Mouse (Mus musculus): Measurements from ENCODE around the gene Ankrd23.
A peak's percentile ranks its signal among the peaks of the same experiment; 100 is the strongest.

The Ankrd23 gene

DNA sequence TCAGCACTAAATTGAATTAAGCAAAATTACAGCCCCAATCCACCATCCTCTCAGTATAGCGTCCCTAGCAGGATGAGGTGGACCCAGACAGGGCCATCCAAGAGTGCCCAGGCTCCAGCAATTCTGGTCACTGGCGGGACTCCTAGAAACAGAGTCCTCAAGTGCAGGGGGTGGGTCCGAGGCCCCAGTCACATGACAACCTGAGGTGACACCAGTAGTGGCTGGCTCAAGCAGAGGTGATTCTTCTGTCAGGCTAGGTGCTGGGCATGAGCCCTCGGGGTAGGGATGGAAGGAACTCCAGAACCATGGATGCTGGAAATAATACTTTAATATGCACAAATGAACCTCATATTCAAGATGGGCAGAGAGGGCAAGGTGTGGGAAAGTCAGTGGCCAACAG is 25.7 kb upstream of the Ankrd23 start:
- DNase-seq = no peak

DNA sequence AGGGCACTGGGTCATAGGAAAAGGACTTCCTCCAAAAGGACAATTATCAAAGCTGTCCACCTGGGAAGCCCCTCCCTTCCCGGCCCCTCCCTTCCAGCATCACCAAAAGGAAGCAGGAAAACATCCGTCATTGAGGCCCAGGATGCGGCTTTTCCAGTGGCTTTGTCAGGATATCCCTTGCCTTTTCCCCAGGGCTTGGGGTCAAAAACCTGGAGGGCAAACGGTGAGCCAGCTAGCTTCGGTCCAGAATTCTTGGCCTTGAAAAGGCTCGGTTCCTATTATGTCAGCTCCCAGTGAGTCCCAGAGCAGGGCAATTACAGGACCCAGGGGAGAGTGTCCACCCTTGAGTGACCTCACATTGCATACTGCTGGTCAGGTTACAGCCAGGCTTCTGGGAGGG is 24.2 kb upstream of the Ankrd23 start:
- DNase-seq = peak; percentile 73 to 83

DNA sequence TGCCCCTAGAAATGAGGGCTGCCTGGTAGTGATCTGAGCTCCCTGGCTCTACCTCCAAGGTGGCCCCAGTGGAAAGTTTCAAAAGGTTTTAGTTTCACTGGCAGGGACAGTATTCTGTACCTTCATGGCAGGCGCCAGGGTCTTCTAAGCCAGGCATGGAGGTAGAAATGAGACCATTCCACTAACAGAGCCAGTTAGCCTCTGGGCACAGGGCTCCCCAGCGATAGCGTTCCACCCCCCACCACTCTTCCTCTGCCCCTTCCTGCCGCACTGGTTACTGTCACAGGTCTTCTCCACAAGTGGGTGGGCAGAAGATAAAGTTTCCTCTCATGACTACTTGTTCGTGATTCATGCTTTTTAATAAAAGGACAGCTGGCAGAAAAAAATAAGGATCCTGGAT is 23.2 kb upstream of the Ankrd23 start:
- DNase-seq = no peak

DNA sequence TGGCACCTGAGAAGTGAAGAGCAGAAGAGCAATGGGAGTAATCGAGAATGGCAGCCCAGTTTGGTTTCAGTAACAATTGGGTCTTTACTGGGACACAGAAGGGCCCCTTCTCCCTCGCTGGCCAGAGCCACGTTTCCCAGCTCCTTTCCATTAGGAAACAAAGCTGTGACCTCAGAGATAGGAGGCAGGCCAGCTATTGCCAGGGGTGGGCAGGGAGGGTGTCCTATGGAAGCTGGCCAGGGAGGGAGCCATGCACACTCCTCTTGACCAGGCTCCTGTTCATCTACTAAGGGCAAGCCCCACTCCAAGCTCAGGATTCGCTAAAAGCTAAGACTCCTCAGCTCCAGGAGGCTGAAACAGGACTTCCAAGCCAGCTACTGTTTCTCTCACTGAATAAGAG is 22.6 kb upstream of the Ankrd23 start:
- no peak for DNase-seq

DNA sequence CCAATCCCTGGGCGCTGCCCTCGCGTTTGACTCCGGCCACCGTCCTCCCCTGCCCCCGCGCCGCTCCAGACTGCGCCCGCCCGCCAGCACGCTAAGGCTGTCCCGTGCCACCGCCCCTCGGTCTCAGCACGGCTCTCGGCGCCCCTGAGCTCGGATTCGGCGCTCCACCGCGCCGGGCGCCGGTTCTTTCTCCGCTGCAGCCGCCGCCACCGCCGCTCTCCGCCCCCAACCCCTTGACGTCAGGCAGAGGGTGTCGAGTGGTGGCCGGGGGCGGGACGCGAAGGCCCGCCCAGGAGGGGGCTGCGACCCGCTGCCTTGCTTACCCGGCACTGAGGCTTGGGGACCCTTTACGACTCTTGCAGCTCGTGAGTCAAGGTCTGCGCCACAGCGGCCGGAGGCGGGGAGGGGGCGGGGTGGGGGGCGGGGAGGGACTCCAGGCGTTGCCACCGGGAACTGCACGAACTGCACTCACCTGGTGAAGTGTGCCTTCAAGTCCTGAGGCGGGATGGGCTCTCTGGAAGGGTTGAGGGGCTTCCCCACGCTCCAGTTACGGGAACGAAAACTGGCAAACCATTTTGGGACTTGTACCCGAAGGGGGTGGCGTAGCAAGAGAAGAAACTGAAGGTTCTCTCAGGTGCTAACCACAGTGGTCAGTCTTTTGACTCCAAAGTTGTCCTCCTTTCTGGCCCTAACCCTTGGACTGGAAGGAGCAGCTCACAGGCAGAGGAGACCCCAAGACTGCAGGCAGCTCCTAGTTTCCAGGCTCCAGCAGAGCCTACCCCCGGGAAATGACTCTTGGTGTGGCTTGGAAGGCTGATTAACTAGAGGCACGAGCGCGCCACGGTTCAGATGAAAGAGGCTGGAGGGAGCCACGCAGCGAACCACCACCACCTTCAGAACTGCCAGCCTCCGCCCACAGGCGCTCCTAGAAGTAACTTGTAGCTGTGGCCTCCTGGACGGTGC is 21.6 kb upstream of the Ankrd23 start, which contains the start of gene Sema4c:
Gene Sema4c (minus strand): TSS at position 319 of the 963 bp plus-strand sequence.
- DNase-seq = peak; percentile 78 to 86

DNA sequence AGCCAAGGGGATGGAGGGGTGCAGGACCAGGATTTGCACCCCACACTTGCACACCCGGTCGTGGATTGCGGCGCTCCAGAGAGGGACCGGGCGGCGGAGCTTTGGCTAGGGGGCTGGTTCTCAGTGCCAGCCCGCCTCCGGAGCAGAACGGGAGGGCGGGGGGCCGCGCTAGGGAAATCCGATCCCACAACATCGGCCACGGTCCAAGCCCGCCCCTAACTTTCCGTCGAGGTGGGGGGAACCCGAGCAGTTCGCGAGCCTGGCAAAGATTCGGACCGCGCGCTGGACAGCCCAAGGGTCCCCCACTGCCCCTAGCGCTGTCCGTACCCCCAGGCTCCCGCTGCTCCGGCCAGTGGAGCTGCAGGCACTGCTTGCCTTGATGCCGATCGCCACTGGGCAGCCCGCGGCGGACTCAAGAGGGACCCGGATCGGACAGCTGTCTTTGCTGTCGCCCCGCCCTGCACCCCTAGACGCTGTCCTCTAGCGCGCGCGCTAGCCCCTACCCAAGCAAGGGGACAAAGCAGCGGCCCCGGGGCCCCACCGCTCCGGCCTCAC is 20.9 kb upstream of the Ankrd23 start:
- DNase-seq = peak; percentile 83 to 89

DNA sequence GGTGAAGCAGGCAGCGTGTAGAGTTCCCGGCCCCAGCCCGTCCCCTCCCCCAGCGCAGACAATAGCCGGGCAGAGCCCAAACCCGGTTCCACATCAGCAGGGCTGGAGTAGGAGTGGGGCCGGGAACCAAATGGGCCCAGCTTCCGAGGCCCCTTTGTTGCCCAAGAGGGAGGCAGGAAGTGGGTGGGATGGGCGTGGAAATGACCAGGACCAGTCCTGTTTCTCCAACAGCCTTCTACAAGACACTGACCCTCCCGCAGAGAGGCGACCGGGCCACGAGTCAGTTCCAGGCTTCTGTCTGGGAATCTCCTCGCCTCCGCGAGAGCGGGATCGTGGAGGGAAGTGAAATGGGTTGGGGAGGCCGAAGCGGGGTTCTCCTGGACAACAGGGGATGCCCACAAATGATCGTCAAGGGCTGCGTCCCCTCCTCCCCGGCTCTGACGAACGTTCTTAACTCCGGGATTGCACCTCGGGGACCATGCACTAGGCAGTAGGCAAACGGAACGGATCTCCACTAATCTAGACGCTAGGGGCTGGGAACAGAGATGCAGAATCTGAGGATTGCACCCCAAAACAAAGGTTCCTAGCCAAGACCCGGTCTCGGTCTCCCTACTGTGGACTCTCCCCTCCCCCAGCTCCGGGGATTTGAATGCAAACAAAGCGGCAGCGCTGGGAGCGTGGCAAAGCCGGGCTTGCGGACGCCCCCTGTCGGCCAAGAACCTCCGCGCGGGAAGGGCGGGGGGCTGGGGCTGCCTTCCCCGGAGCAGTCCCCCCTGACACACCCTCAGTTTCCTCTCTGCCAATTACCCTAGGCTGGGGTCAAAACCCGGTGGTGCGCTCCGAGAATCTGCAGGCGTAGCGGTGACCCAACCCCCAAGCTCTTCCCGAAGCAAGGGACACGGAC is 20.1 kb upstream of the Ankrd23 start:
- DNase-seq = peak; percentile 88 to 95

DNA sequence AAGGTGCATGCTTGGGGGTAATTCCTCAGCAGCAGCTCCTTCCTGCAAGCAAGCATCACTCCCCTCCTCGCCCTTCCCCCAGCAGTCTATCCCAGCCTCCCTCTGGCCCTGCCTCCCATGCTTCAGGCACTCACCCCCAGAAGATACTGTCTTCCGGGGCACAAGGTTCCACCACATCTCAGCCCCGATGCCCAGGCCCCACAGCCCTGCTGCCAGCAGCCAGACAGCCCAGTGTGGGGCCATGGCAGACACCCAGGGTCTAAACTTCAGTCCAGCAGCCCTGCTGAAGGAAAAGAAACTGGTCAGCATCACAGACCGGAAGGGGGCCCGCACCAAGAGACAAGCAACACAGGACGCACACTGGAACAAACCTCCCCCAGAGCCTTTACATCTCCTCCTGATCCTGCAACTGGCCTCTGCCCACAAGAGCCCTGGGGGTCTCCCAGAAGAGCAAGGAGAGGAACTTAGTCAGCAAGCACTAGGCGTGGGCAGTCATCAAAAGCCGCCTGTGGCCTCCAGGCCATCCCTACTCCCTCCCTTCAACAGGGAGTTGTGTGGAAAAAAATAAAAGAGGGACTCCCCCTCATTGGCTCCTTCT is 19.2 kb upstream of the Ankrd23 start:
- DNase-seq = peak in 1 of 2 experiments; percentile 45

DNA sequence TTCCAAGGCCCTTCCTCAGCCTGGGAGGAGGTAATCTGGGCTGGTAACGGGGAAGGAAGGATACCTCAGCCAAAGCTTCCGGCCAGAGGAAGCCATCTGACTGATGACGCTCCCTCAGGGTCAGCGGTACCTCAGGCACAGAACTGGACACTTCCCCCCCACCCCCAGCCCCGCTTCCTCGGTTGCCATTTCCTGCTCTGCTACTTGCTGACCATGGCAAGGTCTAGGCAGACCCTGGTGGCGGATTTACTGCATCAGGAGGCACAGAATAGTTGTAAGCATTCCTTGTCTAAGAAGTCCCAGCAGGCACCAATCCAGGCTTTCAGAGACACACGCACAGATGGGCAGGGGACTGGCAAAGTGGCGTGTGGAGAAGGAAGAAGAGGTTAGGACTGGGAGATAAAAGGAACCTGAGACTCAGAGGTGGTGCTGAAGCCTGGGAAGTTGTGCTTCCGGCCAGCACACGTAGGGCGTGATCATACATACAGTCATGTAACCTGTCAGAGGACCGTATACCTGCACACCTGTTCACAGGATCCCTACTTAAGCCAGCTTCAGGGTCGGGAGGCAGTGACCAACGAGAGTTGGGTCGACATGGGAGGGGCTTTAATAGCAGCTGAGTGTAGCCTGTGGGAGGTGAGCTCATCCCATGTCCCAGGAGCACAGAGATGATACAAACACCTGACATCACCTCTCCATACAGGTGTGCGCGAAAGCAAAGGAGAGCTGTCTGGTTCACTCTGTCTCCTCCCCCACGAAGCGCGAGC is 18.1 kb upstream of the Ankrd23 start:
- peak; percentile 62 to 74 for DNase-seq

DNA sequence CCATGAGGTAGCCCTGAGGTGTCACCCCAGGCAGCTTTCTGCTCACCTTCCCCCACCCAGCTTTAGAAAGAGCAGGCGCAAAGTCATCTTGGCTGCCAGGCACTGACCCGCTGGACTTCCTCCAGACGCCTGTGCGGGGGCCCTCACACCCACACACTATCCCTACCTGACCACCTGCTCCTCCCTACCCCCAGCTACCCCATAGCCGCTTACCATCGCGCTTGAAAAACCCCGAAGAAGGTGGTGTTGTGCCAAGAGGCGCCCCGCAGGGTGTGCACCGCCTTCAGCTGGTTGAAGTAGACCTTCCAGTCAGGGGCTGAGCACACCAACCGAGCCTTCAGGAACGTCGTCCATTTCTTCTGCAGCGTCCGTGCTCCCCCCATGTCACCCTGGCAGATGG is 15.8 kb upstream of the Ankrd23 start:
- DNase-seq = no peak

DNA sequence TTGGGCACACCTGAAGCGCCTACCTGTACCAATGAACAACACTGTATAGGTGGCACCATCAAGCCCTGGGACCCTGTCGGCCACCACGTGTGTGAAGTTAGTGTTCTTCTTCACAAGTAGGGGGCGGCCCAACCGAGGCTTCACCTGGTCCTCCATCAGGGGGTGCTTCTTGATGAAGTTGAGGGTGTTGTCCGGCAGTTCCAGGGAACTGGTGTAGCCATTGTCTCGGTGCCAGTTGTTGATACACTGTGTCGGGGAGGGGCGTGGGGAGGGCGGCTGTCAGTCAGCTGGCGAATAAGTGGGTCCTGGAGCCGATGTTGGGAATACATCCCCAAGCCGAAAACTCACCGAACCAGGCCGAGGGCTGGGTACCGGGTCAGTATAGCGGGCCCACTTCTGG is 15.2 kb upstream of the Ankrd23 start:
- DNase-seq = no peak

DNA sequence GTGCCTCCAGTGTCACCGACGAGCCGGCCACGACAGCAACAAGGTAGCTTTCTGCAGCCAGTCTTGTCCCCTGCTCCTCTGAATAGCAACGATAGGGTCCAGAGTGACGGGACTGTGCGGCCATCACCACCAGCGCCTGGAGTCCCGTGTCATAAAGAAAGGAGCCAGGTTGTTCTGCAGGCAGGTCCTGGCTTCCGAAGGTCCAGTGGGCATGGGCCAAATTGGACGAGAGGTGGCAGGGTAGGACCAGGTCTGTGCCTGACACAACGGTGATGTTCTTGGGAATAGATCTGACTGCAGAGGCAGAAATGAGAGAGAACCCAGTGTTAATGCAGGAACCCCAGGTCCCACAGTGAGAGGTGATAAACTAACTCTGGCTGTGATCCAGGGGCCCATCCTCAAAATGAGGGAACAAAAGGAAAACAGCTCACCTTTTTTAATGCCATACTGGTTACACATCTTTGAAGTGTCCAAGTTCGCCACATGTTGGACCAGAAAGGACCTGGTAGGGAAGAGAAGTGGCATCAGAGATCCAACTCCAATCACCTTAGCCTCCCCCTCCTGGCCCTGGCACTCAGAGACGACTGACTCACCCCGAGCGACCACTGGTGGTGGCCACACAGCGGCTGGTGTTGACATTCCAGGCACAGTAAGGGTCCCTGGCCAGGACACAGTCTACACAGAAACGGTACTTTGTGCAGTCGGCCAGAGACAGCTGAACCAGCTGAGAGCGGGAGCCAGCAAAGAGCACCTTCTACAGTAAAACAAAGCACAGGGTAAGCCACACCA is 13.6 kb upstream of the Ankrd23 start:
- DNase-seq = no peak

DNA sequence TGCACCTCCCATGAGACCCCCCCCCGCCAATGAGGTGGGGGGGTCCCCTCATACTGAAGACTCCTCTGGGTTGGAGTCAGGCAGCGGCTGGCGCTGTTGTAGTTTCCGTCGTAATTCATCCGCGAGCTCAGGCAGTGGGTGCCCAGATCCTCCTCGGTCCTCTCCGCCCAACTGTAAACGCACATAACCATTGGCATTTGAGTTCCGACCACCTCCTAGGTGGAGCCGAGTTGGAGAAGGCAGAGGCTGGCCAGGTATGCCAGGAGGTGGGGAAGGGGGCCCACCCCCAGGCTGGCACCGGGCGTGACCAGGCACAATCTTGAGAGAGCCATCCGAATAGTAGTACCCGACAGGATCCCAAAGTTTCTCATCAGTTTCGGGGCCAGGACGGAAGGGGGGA is 12.8 kb upstream of the Ankrd23 start:
- no peak for DNase-seq

DNA sequence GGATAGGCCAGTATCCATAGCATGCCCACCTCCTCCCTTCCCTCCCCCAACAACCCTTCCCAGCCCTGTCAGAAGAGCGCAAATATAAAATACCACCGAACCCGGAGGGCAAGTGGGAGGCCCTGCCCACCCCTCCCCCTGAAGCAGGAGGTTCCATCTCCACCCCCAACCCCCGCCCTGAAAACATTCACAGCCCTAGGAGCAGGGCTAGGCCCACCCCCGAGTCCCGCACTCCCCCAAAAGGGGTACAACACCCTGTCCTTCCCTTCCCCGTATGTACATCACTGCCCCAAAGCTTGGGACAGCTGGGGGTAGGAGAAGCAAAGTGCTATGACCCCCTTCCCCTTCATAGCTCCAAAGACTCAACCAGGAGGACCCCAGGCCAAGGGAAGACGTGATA is 12.1 kb upstream of the Ankrd23 start:
- no peak for DNase-seq

DNA sequence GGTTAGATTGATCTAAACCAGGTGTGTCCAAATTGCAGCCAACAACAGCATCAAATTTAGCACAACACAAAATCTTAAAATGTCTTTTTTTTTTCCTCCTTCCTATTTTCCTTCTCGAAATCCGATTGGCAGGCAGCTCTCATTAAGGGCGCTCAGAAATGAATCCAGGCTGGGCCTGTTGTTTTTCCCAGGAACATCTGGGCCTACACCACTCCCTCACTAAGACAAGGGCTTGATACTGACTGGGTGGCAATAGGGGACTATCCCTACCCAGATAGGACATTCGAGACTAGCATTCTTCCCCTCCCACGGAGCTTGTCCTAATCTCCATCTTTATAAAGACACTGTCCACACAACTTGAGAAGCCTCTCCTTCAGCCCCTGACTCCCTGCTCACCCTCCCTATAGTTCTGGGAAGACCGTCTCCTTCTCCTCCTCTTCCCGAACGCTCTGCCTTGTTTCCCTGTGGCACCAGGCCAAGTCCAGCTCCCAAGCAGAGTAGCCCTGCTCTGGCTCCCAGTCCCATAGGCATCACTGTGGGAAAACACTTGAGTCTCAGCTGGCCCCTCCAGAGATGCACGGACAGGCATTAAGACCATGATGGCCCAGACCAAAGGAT is 11.4 kb upstream of the Ankrd23 start:
- DNase-seq = peak; percentile 55 to 68

DNA sequence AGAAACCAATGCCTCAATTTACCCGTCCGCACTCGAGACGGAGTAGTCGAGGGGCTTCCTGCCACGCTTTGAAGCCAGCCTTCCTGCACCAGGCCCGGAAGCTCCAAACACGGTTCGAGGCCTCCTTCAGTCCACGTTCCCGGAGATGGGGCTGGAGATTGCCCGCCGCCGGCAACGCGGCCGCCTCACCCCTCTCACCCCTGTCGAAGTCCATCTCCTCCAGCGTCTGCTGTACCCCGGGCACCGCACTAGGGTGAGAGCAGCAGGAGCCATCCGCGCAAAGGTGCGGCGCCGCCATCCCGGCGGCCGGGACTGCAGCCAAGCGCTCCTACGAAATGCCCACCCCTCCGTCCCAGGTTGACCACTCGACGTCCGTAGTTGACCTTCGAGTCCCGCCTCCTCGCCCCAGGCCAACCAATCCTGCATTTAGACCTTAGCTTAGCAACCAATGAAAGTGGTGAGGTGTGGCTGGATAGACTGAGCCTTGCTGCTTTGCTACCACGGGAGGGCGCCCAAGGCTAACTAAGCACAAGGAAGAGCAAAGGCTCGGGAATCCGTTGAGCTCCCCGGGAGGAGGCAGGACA is 10.3 kb upstream of the Ankrd23 start, which contains the start of gene Ankrd39:
Gene Ankrd39 (minus strand): TSS at position 558 of the 584 bp plus-strand sequence.
- peak; percentile 98 to 99 for DNase-seq

DNA sequence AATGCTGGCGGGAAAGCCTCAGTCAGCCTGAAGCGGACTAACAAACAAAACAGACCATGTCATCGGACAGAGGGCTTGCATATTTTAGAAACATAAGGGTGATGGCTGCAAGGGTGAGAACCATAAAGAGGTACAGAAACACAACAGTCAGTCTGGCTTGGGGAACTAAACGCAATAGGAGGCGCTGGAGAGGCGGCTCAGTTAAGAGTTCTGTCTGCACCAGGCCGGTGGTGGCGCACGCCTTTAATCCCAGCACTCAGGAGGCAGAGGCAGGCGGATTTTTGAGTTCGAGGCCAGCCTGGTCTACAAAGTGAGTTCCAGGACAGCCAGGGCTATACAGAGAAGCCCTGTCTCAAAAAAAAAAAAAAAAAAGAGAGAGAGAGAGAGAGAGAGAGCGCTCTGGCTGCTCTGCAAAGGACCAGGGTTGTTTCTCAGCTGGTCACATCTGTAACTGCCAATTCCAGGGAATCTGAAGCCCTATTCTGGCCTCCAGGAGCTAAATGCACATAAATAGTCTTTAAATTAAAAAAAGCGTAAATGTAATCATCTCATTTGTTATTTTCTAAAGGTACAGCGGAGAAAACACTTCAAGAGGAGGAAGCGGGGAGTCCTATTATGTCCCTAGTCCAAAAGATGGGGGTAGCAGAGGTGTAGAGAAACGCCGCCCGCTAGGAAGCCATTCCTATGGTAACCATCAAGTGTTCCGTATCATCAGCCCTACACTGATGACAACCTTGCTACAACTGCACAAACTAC is 9.3 kb upstream of the Ankrd23 start:
- no peak for DNase-seq

DNA sequence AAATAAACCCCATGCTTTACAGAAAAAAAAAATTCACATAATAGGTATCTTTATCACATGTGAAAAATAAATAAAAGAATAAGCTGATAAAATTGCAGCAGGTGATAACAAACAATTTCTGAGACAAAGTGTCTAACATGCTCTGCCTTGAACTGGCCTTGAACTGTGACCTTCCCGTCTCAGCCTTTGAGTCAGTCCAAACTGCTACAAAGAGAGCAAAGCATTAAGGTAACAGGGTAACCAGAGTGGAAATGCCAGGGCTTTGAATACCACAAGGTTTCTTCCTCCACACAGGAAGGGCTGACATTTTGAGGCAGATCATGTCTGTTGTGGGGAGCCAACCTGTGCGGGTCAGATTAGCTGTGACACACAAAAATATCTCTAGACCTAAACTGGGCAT is 8.7 kb upstream of the Ankrd23 start:
- DNase-seq = no peak

DNA sequence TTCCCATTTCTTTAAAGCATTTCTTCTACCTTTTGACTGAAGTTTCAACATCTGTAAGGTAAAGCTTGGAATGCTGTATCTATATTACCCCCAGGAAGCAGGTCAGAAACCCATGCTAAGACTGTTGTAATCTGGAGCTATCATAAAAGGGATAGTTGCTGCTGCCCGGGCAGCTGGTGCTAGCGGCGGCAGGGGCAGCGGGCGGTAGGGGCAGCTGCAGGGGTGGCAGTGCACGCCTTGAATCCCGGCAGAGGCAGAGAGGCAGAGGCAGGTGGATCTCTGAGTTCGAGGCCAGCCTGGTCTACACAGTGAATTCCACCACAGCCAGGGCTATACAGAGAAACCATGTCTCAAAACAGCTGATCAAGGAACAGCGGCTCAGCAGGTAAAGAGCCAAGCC is 6.2 kb upstream of the Ankrd23 start:
- no peak for DNase-seq
